Mouse (Mus musculus): ENCODE measurements around the gene Rps6ka5. TPM values are rescaled to one million over a fixed set of nuclear protein-coding genes. Genes with fewer than 3 reads are reported as not detected.
A peak's percentile ranks its signal among the peaks of the same experiment; 100 is the strongest.

Rps6ka5 gene
- 10 to 100 TPM; 30.8 to 38.6 (median 34.8) TPM for total RNA-seq (2022)

DNA sequence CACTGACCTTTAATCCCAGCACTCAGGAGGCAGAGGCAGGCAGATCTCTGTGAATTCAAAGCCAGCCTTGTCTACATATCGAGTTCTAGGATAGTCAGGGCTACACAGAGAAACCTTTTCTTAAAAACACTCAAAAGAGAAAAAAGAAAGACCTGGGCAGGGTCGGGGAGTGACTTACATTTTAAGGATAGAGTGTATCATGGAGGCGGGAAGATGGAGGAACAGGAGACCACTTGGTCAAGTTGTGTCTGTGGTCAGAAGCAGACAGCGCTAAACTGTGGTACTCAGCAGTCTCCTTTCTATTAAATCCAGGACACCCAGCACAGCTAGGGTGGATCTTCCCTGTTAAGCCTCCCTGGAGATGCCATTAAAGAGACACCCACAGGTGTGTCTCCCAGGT lies at the start of gene Rps6ka5:
Gene Rps6ka5 (minus strand): TSS at position 333 of the 400 bp plus-strand sequence.
- no peak for DNase-seq (ENCODE audit: low spot score in 2 of 2)

- peak in 1 of 2 experiments; percentile 2 for DNase-seq (ENCODE audit: low spot score in 2 of 2)
Measured at GRCm38 (mm10) chr12:100775911-100776581, 49.3 kb upstream of the Rps6ka5 start.

DNA sequence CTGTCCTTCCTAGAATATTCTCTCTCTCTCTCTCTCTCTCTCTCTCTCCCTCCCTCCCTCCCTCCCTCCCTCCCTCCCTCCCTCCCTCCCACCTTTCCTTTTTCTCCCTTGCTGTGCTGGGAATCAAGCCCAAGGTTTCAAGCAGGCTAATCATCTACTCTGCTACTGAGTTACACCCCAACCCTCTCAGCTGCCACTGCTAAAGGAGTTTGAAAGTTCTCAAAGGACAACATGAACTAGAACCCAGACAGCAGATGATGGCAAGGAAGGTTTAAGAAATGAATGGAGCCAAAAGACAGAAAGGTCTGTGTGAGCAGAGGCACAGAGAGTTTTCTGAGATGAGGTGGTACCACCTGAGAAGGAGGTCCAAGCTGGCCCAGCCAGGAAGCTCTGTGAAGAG lies 48.5 kb upstream of the Rps6ka5 start:
- DNase-seq (ENCODE audit: low spot score in 2 of 2): peak in 1 of 2 experiments; percentile 1

DNA sequence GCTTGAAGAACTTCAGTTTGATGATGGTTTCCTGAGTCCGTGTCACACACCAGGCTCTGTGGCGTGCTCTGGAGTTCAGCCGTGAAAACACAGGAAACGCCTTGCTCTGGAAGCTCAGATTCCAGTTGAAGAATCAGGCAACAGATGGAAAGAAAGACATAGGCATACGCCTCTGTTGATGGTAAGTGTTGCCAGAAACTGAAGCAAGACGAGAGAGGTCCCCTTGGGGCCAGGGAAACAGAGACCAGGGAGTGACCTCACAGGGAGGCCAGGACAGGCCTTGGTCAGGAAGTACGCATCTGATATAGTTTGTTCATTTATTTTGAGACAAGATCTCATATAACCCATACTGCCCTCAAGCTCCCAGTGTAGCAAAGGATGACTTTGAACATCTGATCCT lies 48.0 kb upstream of the Rps6ka5 start:
- peak in 1 of 2 experiments; percentile 5 for DNase-seq (ENCODE audit: low spot score in 2 of 2)

DNA sequence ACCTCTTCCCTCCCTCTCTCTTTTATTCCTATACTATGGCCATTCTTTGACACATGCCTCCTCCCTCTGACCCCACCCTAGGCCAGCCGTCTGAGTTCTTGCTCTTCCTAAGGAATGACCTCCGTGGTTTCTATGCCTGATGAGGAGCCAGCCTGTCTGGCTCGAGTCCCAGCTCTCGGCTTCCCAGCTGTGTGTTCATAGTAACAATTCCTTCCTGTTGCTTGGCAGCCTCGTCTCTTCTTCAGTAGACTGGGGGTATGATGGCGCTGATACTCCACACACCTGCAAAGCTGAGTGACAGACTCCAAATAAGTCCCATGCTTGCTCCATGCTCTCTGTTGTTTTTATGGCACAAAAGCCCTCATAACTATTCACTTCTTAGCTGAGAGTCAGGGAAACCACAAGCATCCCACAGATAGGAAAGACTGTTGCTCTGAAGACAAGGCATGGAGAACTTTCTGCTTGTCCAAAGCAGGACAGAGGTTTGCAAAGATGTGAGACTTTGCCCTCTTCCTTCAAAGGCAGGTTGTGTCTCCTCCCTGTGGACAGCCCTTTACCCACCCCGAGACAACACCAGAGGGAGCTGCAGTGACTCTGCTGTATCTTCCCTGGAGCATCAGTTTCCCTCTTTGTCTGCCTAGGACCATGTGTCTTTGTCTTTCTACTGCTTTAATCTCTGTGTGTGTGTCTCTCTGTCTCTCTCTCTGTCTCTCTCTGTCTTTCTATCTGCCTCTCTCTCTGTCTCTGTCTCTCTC lies 45.6 kb upstream of the Rps6ka5 start:
- DNase-seq (ENCODE audit: low spot score in 2 of 2): peak in 1 of 2 experiments; percentile 54

DNA sequence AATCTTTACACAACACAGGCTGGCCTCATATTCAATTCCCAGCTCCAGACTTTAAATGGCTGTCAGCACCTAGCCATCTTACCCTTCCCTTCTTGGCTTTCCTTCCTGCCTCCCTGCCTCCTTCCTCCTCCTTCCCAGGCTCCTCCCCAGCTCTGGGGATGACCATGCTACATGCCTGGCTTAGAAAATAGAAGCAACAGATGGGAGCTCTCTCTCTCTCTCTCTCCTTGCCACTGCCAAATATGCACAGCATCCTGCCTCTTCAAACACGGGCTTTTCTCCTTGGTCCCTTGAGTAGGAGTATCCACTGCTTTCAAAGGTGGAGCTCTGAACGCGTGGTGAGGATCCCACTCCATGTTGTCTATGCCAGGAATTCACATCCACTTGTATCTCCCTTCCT lies 44.0 kb upstream of the Rps6ka5 start:
- DNase-seq (ENCODE audit: low spot score in 2 of 2): peak in 1 of 2 experiments; percentile 31

DNA sequence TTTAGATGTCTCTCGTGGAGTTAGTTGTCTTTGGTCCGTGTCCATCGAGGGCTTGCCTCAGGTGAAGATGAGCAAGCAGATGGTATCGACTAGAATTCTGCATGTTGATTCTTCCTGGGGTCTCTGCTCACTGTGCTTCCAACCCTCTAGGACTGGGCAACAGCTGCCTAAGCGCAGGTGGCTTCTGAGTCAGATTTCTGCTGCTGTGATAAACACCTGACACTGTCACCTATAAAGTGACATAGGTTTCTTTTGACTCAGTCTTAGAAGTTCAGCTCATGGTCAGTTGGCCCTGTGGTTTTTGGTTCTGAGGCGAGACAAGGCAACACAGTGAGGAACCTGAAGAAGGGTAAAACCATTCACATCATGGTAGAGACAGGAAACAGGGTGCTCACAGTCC lies 43.1 kb upstream of the Rps6ka5 start:
- DNase-seq (ENCODE audit: low spot score in 2 of 2): no peak

DNA sequence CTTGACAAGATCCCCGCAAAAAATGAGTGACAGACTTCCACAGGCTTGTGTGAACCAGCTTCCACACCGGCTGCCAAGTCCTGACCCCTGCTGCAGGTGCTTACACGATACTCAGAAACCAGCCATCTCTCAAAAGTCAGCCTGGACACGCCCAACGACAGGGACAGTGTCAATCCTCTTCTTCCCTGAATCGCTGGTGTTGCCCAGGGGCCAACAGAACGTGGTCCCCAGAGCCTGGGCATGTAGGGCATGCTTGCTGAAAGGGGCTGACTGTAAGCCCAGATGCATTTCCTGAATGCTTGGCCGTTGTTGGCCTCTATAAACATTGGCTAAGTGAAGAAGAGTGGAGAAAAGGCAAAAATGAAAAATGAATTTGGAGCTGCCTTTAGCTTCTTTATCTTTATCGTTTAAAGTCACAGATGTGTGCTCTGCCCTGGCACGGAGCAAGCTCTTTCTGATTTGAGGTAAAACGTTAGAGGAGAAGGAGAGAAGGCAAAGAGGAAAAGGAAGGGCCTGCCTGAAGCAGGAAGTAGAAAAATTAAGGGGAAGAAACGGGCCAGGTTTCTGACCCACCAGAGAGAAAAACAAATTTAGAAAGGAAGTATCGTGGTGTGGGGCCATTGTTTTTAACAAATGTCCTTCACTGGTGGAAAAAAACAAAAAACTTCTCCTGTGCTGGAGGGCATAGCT lies 37.7 kb upstream of the Rps6ka5 start:
- DNase-seq (ENCODE audit: low spot score in 2 of 2): no peak

- peak in 1 of 2 experiments; percentile 57 for DNase-seq (ENCODE audit: low spot score in 2 of 2)
Measured at GRCm38 (mm10) chr12:100762663-100763425, 36.1 kb upstream of the Rps6ka5 start.

DNA sequence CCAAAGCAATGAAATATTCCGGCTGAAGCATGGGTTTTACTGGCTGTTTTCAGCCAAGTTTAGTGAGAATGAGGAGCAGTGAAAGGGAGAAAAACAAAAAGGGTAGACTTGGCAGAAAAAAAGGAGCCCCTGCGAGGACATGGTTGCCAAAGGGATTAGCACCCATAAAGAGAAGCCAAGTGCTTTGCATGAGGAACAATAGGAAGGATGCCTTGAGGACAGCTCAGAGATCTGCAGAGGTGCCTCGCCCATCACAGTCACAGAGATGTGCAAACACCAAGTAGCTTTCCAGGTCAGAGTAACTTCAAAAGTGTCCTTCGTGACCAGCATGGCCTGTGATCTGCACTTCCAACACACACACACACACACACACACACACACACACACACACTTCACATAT lies 30.6 kb upstream of the Rps6ka5 start:
- DNase-seq (ENCODE audit: low spot score in 2 of 2): no peak

DNA sequence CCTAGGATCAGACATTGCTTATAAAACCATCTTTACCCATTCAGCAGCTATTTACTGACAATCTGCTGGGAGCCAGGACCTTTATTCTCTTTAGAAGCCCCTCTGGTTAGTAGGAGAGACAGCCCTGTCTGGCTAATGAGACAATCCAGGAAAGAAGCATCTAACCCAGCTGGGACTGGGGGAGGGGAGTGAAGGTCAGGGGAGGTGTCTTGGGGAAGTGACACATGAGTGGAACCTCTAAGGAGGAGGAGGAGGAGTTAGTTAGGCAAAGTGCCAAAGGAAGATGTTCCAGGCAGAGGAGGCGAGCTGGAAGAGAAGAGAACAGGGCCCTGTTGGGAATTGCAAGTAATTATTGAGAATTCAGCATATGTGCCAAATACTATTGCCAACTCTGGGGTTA lies 26.9 kb upstream of the Rps6ka5 start:
- DNase-seq (ENCODE audit: low spot score in 2 of 2): no peak

GRCm38 (mm10) chr12:100752977-100753376 lies 26.2 kb upstream of the Rps6ka5 start:
- no peak for DNase-seq (ENCODE audit: low spot score in 2 of 2)

- no peak for DNase-seq (ENCODE audit: low spot score in 2 of 2)
Measured at GRCm38 (mm10) chr12:100742468-100742867, 15.7 kb upstream of the Rps6ka5 start.

DNA sequence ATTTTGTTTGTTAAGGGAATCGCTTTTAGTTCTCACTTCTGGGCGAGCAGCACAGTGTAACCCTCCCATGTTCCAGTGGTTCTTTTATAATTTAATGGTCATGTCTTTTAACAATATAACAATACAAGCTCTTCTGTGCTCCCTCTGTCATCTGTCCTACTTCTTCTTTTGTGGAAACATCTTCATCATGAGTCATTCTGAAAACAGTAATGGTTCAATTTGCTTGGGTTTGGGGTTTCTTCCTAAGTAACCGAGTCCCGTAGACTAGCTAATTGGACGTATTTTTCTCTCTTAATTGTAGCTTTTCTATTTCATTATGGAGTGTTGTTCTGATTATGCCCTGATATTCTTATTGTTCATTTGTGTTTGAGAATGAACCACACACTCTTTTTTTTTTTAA lies 13.5 kb upstream of the Rps6ka5 start:
- DNase-seq (ENCODE audit: low spot score in 2 of 2): no peak

DNA sequence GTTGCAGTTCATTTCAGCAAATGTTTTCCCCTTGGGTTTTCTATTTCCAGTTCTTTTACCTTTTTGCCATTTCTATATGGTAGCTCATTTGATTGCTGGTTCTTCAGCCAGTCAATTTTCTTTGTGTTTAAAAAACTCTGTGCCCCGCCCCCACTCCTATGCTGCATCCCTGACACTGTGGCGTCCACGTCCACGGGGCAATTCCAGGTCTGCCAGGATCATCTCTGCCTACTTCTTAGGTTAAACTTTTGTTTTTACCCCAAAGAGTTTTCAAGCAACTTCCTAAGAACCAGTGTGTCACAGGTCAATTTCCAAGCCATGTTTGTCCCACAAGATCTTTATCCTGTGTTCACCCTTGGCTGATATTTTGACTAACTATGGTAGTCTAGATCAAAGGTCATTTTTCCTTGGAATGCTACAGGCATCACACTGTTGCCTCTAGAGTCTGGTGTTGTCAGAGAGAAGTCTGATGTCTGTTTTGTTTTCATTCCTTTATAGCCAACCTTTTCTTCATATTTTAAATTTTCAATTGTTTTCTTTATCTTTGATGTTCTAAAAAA lies 12.3 kb upstream of the Rps6ka5 start:
- no peak for DNase-seq (ENCODE audit: low spot score in 2 of 2)

- DNase-seq (ENCODE audit: low spot score in 2 of 2): no peak
Measured at GRCm38 (mm10) chr12:100738498-100738897, 11.7 kb upstream of the Rps6ka5 start.

- DNase-seq (ENCODE audit: low spot score in 2 of 2): no peak
Measured at GRCm38 (mm10) chr12:100735581-100735980, 8.8 kb upstream of the Rps6ka5 start.

DNA sequence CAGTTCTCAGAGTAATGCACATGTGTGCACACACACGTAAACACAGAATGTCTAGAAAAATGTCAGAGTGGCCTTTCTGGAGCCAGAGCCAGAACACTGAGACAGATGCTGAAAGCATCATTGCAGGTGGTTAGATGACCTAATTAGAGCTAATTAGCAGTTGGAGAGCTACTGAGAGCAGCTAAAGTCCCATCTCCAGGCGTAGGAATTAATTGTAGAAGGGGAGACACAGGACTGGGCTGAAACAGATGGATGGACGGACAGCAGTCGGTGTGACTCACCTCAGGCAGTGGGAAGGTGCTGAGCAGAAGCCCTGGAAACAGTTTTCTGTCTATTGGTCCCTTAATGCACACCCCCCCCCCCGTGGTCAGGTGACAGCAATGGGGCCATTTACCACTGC lies 8.4 kb upstream of the Rps6ka5 start:
- no peak for DNase-seq (ENCODE audit: low spot score in 2 of 2)

- DNase-seq (ENCODE audit: low spot score in 2 of 2): no peak
Measured at GRCm38 (mm10) chr12:100728646-100729485, 2.1 kb upstream of the Rps6ka5 start.

- DNase-seq (ENCODE audit: low spot score in 2 of 2): no peak
Measured at GRCm38 (mm10) chr12:100727891-100728290, 1.1 kb upstream of the Rps6ka5 start.
